Mouse (Mus musculus) naive thymus-derived CD4-positive, alpha-beta T cell, adult 2 months (primary cell): ENCODE data around the gene Krt78.
"Not testable (repeated sequence)": the region's sequence is repeated elsewhere in the genome, so short reads cannot be mapped to it uniquely, and the experiment has no call there.

Experiments used
- DNase-seq: peaks from one replicate; pipeline ENCODE4 v3.0.0-alpha.2; 2011; ENCODE audit warnings: low read depth

The Krt78 gene

GRCm38 (mm10) chr15:101954187-101954586 lies at the start of gene Krt78:
Krt78 (minus strand) TSS chr15:101954287.
- DNase-seq = no peak

GRCm38 (mm10) chr15:102003516-102003915 lies 49.4 kb upstream of the Krt78 start:
- DNase-seq = no peak

- no peak for DNase-seq
Observed at GRCm38 (mm10) chr15:102002646-102003488, 48.8 kb upstream of the Krt78 start.

GRCm38 (mm10) chr15:101999676-102000335 lies 45.7 kb upstream of the Krt78 start:
- no peak for DNase-seq

- no peak for DNase-seq
Observed at GRCm38 (mm10) chr15:101999156-101999555, 45.1 kb upstream of the Krt78 start.

GRCm38 (mm10) chr15:101996450-101997078 lies 42.5 kb upstream of the Krt78 start:
- DNase-seq = not testable (repeated sequence)

- DNase-seq = no peak
Observed at GRCm38 (mm10) chr15:101995484-101996236, 41.6 kb upstream of the Krt78 start.

- no peak for DNase-seq
Observed at GRCm38 (mm10) chr15:101994365-101994764, 40.3 kb upstream of the Krt78 start.

- no peak for DNase-seq
Observed at GRCm38 (mm10) chr15:101990946-101991345, 36.9 kb upstream of the Krt78 start.

GRCm38 (mm10) chr15:101988714-101989113 lies 34.6 kb upstream of the Krt78 start:
- DNase-seq = no peak

- DNase-seq = peak; percentile 88
Observed at GRCm38 (mm10) chr15:101988119-101988518, 34.0 kb upstream of the Krt78 start.

GRCm38 (mm10) chr15:101984746-101985145 lies 30.7 kb upstream of the Krt78 start:
- no peak for DNase-seq

- peak; percentile 93 for DNase-seq
Observed at GRCm38 (mm10) chr15:101983949-101984601, 30.0 kb upstream of the Krt78 start.

GRCm38 (mm10) chr15:101983315-101983948 lies 29.3 kb upstream of the Krt78 start:
- DNase-seq = no peak

- no peak for DNase-seq
Observed at GRCm38 (mm10) chr15:101980849-101981248, 26.8 kb upstream of the Krt78 start.

- no peak for DNase-seq
Observed at GRCm38 (mm10) chr15:101977043-101977726, 23.1 kb upstream of the Krt78 start.

- no peak for DNase-seq
Observed at GRCm38 (mm10) chr15:101976641-101977040, 22.6 kb upstream of the Krt78 start.

GRCm38 (mm10) chr15:101976023-101976422 lies 21.9 kb upstream of the Krt78 start:
- no peak for DNase-seq

GRCm38 (mm10) chr15:101974083-101974845 lies 20.2 kb upstream of the Krt78 start:
- no peak for DNase-seq
